In the genomic region with DNA sequence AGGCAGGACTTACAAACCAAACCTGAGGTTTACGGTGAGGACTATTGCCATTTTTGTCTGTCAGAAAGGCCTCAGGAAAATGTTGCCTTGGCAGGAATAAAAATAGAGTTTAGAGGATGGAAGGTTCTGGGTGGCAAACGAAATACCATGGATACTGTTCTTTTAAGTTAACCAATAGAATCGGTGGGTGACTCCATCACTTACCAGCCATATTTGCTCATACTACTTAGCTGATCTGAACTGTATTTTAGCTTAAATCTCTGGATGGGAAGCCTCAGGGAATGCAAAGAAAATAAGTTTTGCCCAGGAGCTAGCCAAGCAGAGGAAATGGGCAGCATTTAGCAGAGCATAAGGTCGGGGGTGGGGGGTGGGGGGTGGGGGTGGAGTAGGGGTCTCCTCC, we compare ENCODE assay signal across 7 mouse cellular contexts. TPM values are rescaled to one million over a fixed set of nuclear protein-coding genes. Genes with fewer than 3 reads are reported as not detected.
DNase-seq lines count a peak whose midpoint lies in the region; ATAC-seq and TF ChIP-seq lines count a peak whose summit lies in the region.

No protein-coding gene starts in this region.

- H3K27me3 ChIP-seq in megakaryocyte, embryonic 14.5 days (replicated peaks), result peaks cover 2% of the 10 kb centered on the region
- H3K27me3 ChIP-seq in forebrain, embryonic 11.5 days (ENCODE audit: control insufficient read depth, insufficient read depth, low read length), result no peaks in the 10 kb centered on the region
- no peaks in the 10 kb centered on the region for H3K27me3 ChIP-seq in limb, embryonic 15.5 days
- H3K27me3 ChIP-seq in stomach, postnatal 0 days (ENCODE audit: control insufficient read depth, insufficient read depth, low read length), result no peaks in the 10 kb centered on the region

- H3K9me3 ChIP-seq in megakaryocyte, embryonic 14.5 days, result no peaks in the 10 kb centered on the region
- no peaks in the 10 kb centered on the region for H3K9me3 ChIP-seq in forebrain, embryonic 11.5 days (ENCODE audit: control insufficient read depth, low read length)
- H3K9me3 ChIP-seq in limb, embryonic 15.5 days, result no peaks in the 10 kb centered on the region
- no peaks in the 10 kb centered on the region for H3K9me3 ChIP-seq in stomach, postnatal 0 days (ENCODE audit: control insufficient read depth, low read length)

- H3K4me2 ChIP-seq in forebrain, embryonic 11.5 days (ENCODE audit: low read depth, low read length, severe bottlenecking), result peak overlapping the region; percentile 57
- H3K4me2 ChIP-seq in limb, embryonic 15.5 days, result peak overlapping the region; percentile 63
- H3K4me2 ChIP-seq in stomach, postnatal 0 days (replicated peaks; ENCODE audit: low read depth), result peak overlapping the region; percentile 76

- no peak for TF ChIP-seq CTCF in stomach, postnatal 0 days (IDR thresholded peaks at IDR 0.05; ENCODE audit: low read depth)

- H3K4me1 ChIP-seq in megakaryocyte, embryonic 14.5 days, result peaks cover 28% of the 10 kb centered on the region
- H3K4me1 ChIP-seq in forebrain, embryonic 11.5 days (replicated peaks; ENCODE audit: control insufficient read depth, insufficient read depth, low read length), result 0 out of 2 replicates have a peak, but pooled peaks cover 5% of the 10 kb centered on the region
- H3K4me1 ChIP-seq in limb, embryonic 15.5 days, result peaks cover 10% of the 10 kb centered on the region
- no peaks in the 10 kb centered on the region for H3K4me1 ChIP-seq in stomach, postnatal 0 days (replicated peaks; ENCODE audit: control insufficient read depth, insufficient read depth)

- peak overlapping the region; percentile 97 for H3K4me3 ChIP-seq in megakaryocyte, embryonic 14.5 days (replicated peaks)
- H3K4me3 ChIP-seq in forebrain, embryonic 11.5 days (ENCODE audit: low read depth, low read length), result peak overlapping the region; percentile 76
- peak overlapping the region; percentile 55 for H3K4me3 ChIP-seq in limb, embryonic 15.5 days
- H3K4me3 ChIP-seq in stomach, postnatal 0 days (ENCODE audit: low read depth, low read length), result peak overlapping the region; percentile 77

- peaks cover 27% of the 10 kb centered on the region for H3K36me3 ChIP-seq in megakaryocyte, embryonic 14.5 days (replicated peaks; ENCODE audit: low read length)
- H3K36me3 ChIP-seq in forebrain, embryonic 11.5 days (ENCODE audit: control insufficient read depth, insufficient read depth, low read length), result no peaks in the 10 kb centered on the region
- H3K36me3 ChIP-seq in limb, embryonic 15.5 days, result peaks cover 4% of the 10 kb centered on the region; the same call in 1 of the 2 replicates
- H3K36me3 ChIP-seq in stomach, postnatal 0 days (ENCODE audit: control insufficient read depth, insufficient read depth, low read length), result no peaks in the 10 kb centered on the region; the same call in 1 of the 2 replicates

- no peak for TF ChIP-seq EP300 in stomach, postnatal 0 days (optimal IDR thresholded peaks at IDR 0.05)

- DNase-seq in forebrain, embryonic 11.5 days (ENCODE audit: low spot score), result no peak
- DNase-seq in stomach, postnatal 0 days (ENCODE audit: low spot score), result no peak
- no peak for DNase-seq in spleen, postnatal 36 days (ENCODE audit: low spot score in 2 of 2)

- 33% methylated on average over 4 of the region's 4 CpGs for WGBS in forebrain, embryonic 11.5 days
- 29% methylated on average over 4 of the region's 4 CpGs for WGBS in limb, embryonic 15.5 days
- WGBS in stomach, postnatal 0 days, result 17% methylated on average over 4 of the region's 4 CpGs

- ATAC-seq in megakaryocyte, adult 5-6 weeks (ENCODE audit: poor library complexity, severe bottlenecking), result no peak
- no peak for ATAC-seq in forebrain, embryonic 11.5 days (replicated peaks; ENCODE audit: low FRiP score)
- no peak; the same call in 1 of the 2 replicates for ATAC-seq in limb, embryonic 15.5 days (ENCODE audit: insufficient number of reproducible peaks, low FRiP score, low TSS enrichment, low read depth)
- no peak for ATAC-seq in stomach, postnatal 0 days (ENCODE audit: low FRiP score, low TSS enrichment)
- ATAC-seq in megakaryocyte-erythroid progenitor cell, adult 5-6 weeks (replicated peaks; ENCODE audit: low FRiP score, low TSS enrichment, poor library complexity, severe bottlenecking), result no peak

- H3K27ac ChIP-seq in forebrain, embryonic 11.5 days (ENCODE audit: low read depth, low read length), result no peak overlapping the region
- no peak overlapping the region for H3K27ac ChIP-seq in limb, embryonic 15.5 days
- H3K27ac ChIP-seq in stomach, postnatal 0 days (replicated peaks), result no peak overlapping the region

- peak overlapping the region; percentile 65 for H3K9ac ChIP-seq in forebrain, embryonic 11.5 days (ENCODE audit: low read length)
- peak overlapping the region; percentile 55; the same call in 1 of the 2 replicates for H3K9ac ChIP-seq in limb, embryonic 15.5 days
- peak overlapping the region; percentile 85 for H3K9ac ChIP-seq in stomach, postnatal 0 days (ENCODE audit: low read length)

RNA-seq across cellular contexts. Expression of gene Saxo2, which starts 0.4 kb away (rescaled TPM):
- polyA plus RNA-seq in megakaryocyte, embryonic 14.5 days (2012; ENCODE audit: insufficient read depth, low replicate concordance), result 1.4 TPM in 1 of 2 replicates, not detected in the other
- 0.73 TPM in 1 of 2 replicates, not detected in the other for total RNA-seq in megakaryocyte, adult 5-6 weeks (2015)
- total RNA-seq in megakaryocyte, adult 5-6 weeks (2017), result 0.04 TPM in 1 of 2 replicates, not detected in the other
- 6.4 and 7.8 TPM in 2 replicates for polyA plus RNA-seq in forebrain, embryonic 11.5 days (2014; fragmentation: Nextera tagmentation; extraction: Ambion mirVana)
- 5.5 and 6.8 TPM in 2 replicates for polyA plus RNA-seq in limb, embryonic 15.5 days (2015; fragmentation: Nextera tagmentation; extraction: Ambion mirVana)
- 3.1 and 3.8 TPM in 2 replicates for polyA plus RNA-seq in stomach, postnatal 0 days (2015; fragmentation: Nextera tagmentation; extraction: Ambion mirVana)
- total RNA-seq in megakaryocyte-erythroid progenitor cell, adult 5-6 weeks (2014; fragmentation: Nextera tagmentation), result 13.5 TPM in 1 of 2 replicates, not detected in the other
- 0.46 and 0.66 TPM in 2 replicates for total RNA-seq in megakaryocyte-erythroid progenitor cell, adult 5-6 weeks (2017)

RNA-seq across cellular contexts. Expression of gene Efl1, which starts 0.5 kb away (rescaled TPM):
- 0.61 and 3.8 TPM in 2 replicates for polyA plus RNA-seq in megakaryocyte, embryonic 14.5 days (2012; ENCODE audit: insufficient read depth, low replicate concordance)
- total RNA-seq in megakaryocyte, adult 5-6 weeks (2015), result 12.8 and 14.7 TPM in 2 replicates
- 11.8 and 13.3 TPM in 2 replicates for total RNA-seq in megakaryocyte, adult 5-6 weeks (2017)
- polyA plus RNA-seq in forebrain, embryonic 11.5 days (2014; fragmentation: Nextera tagmentation; extraction: Ambion mirVana), result 18.6 and 21.1 TPM in 2 replicates
- polyA plus RNA-seq in limb, embryonic 15.5 days (2015; fragmentation: Nextera tagmentation; extraction: Ambion mirVana), result 20.3 and 22.7 TPM in 2 replicates
- polyA plus RNA-seq in stomach, postnatal 0 days (2015; fragmentation: Nextera tagmentation; extraction: Ambion mirVana), result 14.3 and 14.5 TPM in 2 replicates
- 26.1 and 34.3 TPM in 2 replicates for total RNA-seq in megakaryocyte-erythroid progenitor cell, adult 5-6 weeks (2014; fragmentation: Nextera tagmentation)
- total RNA-seq in megakaryocyte-erythroid progenitor cell, adult 5-6 weeks (2017), result 31.0 and 34.6 TPM in 2 replicates
